Mouse (Mus musculus): ENCODE results near the gene Fam161a. TPM values are rescaled to one million over a fixed set of nuclear protein-coding genes. Genes with fewer than 3 reads are reported as not detected.

The Fam161a gene
- total RNA-seq (2021), result 1 to 10 TPM; 3.1 to 3.7 TPM

GRCm38 (mm10) chr11:23007481-23008180 lies at the start of gene Fam161a:
TSS of gene Fam161a (plus strand) at chr11:23007531.
- intact Hi-C loops (cut with DNase I), result loop anchor here (5.0 kb wide), 2 partner anchors 250 to 265 kb away; partner anchors contain the start of gene Xpo1

GRCm38 (mm10) chr11:22957791-22958374 lies 49.4 kb upstream of the Fam161a start:
- no peak for DNase-seq (ENCODE audit: extremely low spot score in 1 of 2, low spot score in 2 of 2)
- intact Hi-C loops (cut with DNase I), result loop anchor here (5.0 kb wide), 1 partner anchor 96 kb away; the partner anchor contains the start of gene B3gnt2

More at GRCm38 (mm10) chr11:23007481-23008180, at the start of gene Fam161a:
- DNase-seq (ENCODE audit: extremely low spot score in 1 of 2, low spot score in 2 of 2), result peak; percentile 75 to 93

- intact Hi-C loops (cut with DNase I), result no loop called here
Observed at GRCm38 (mm10) chr11:22962101-22962500, 45.2 kb upstream of the Fam161a start.

GRCm38 (mm10) chr11:22964401-22964800 lies 42.9 kb upstream of the Fam161a start:
- intact Hi-C loops (cut with DNase I), result no loop called here
- DNase-seq (ENCODE audit: extremely low spot score in 1 of 2, low spot score in 2 of 2), result peak in 1 of 2 experiments; percentile 26

More at GRCm38 (mm10) chr11:22962101-22962500, 45.2 kb upstream of the Fam161a start:
- DNase-seq (ENCODE audit: extremely low spot score in 1 of 2, low spot score in 2 of 2), result no peak

GRCm38 (mm10) chr11:22965503-22965902 lies 41.8 kb upstream of the Fam161a start:
- intact Hi-C loops (cut with DNase I), result loop anchor here (5.0 kb wide), 2 partner anchors 108 to 333 kb away; no protein-coding TSS in a partner anchor
- DNase-seq (ENCODE audit: extremely low spot score in 1 of 2, low spot score in 2 of 2), result no peak

GRCm38 (mm10) chr11:22969486-22969885 lies 37.8 kb upstream of the Fam161a start:
- DNase-seq (ENCODE audit: extremely low spot score in 1 of 2, low spot score in 2 of 2), result peak in 1 of 2 experiments; percentile 42
- intact Hi-C loops (cut with DNase I), result loop anchor here (5.0 kb wide), 2 partner anchors 112 to 337 kb away; no protein-coding TSS in a partner anchor

GRCm38 (mm10) chr11:22970546-22970945 lies 36.8 kb upstream of the Fam161a start:
- DNase-seq (ENCODE audit: extremely low spot score in 1 of 2, low spot score in 2 of 2), result no peak
- intact Hi-C loops (cut with DNase I), result loop anchor here (10.0 kb wide), 1 partner anchor 746 kb away; no protein-coding TSS in a partner anchor

GRCm38 (mm10) chr11:22971835-22972709 lies 35.3 kb upstream of the Fam161a start, which contains the start of gene Zrsr1:
TSS of gene Zrsr1 (plus strand) at chr11:22972005.
- peak; percentile 58 to 76 for DNase-seq (ENCODE audit: extremely low spot score in 1 of 2, low spot score in 2 of 2)

GRCm38 (mm10) chr11:22972746-22973526 lies 34.4 kb upstream of the Fam161a start:
- intact Hi-C loops (cut with DNase I), result loop anchor here (10.0 kb wide), 1 partner anchor 748 kb away; no protein-coding TSS in a partner anchor
- DNase-seq (ENCODE audit: extremely low spot score in 1 of 2, low spot score in 2 of 2), result peak; percentile 70 to 84

More at GRCm38 (mm10) chr11:22971835-22972709, 35.3 kb upstream of the Fam161a start, which contains the start of gene Zrsr1:
- intact Hi-C loops (cut with DNase I), result loop anchor here (10.0 kb wide), 1 partner anchor 747 kb away; no protein-coding TSS in a partner anchor

GRCm38 (mm10) chr11:22973599-22973998 lies 33.7 kb upstream of the Fam161a start:
- intact Hi-C loops (cut with DNase I), result loop anchor here (10.0 kb wide), 1 partner anchor 749 kb away; no protein-coding TSS in a partner anchor
- no peak for DNase-seq (ENCODE audit: extremely low spot score in 1 of 2, low spot score in 2 of 2)

GRCm38 (mm10) chr11:22978215-22978614 lies 29.1 kb upstream of the Fam161a start:
- DNase-seq (ENCODE audit: extremely low spot score in 1 of 2, low spot score in 2 of 2), result no peak
- intact Hi-C loops (cut with DNase I), result loop anchor here (10.0 kb wide), 1 partner anchor 753 kb away; no protein-coding TSS in a partner anchor

- intact Hi-C loops (cut with DNase I), result loop anchor here (10.0 kb wide), 1 partner anchor 754 kb away; no protein-coding TSS in a partner anchor
- no peak for DNase-seq (ENCODE audit: extremely low spot score in 1 of 2, low spot score in 2 of 2)
Observed at GRCm38 (mm10) chr11:22978711-22979110, 28.6 kb upstream of the Fam161a start.

- DNase-seq (ENCODE audit: extremely low spot score in 1 of 2, low spot score in 2 of 2), result no peak
- intact Hi-C loops (cut with DNase I), result loop anchor here (10.0 kb wide), 1 partner anchor 754 kb away; no protein-coding TSS in a partner anchor
Observed at GRCm38 (mm10) chr11:22979221-22979620, 28.1 kb upstream of the Fam161a start.

- no peak for DNase-seq (ENCODE audit: extremely low spot score in 1 of 2, low spot score in 2 of 2)
- intact Hi-C loops (cut with DNase I), result no loop called here
Observed at GRCm38 (mm10) chr11:22981041-22981440, 26.3 kb upstream of the Fam161a start.

- peak in 1 of 2 experiments; percentile 39 for DNase-seq (ENCODE audit: extremely low spot score in 1 of 2, low spot score in 2 of 2)
- intact Hi-C loops (cut with DNase I), result no loop called here
Observed at GRCm38 (mm10) chr11:22981543-22981950, 25.8 kb upstream of the Fam161a start.

- DNase-seq (ENCODE audit: extremely low spot score in 1 of 2, low spot score in 2 of 2), result peak; percentile 95 to 98
- intact Hi-C loops (cut with DNase I), result no loop called here
Observed at GRCm38 (mm10) chr11:22981984-22982757, 25.2 kb upstream of the Fam161a start, which contains the start of the genes Gm28048 and Commd1. TSS of gene Gm28048 (minus strand) at chr11:22982090. TSS of gene Commd1 (minus strand) at chr11:22982382.

- no peak for DNase-seq (ENCODE audit: extremely low spot score in 1 of 2, low spot score in 2 of 2)
- intact Hi-C loops (cut with DNase I), result no loop called here
Observed at GRCm38 (mm10) chr11:22982846-22983245, 24.5 kb upstream of the Fam161a start.
